Mouse (Mus musculus) E14TG2a.4 (cell line): ENCODE data around the gene Odaph.

Experiments used
- H3K27me3 ChIP-seq: 2 replicates; pipeline ENCODE4 v1.6.1; 2014; ENCODE audit warnings: low read length, control low read depth; ENCODE audit not compliant: insufficient read depth
- H3K36me3 ChIP-seq: 2 replicates; pipeline ENCODE4 v1.6.1; 2014; ENCODE audit warnings: low read length, control low read depth; ENCODE audit not compliant: insufficient read depth
- H3K4me1 ChIP-seq: replicated peaks from 2 replicates; pipeline ENCODE4 v1.6.1; 2014; ENCODE audit warnings: low read depth, low read length, control low read depth
- H3K4me3 ChIP-seq: replicated peaks from 2 replicates; pipeline ENCODE4 v1.5.1; 2014; ENCODE audit warnings: mild to moderate bottlenecking, low read length
- H3K9me3 ChIP-seq: 2 replicates; pipeline ENCODE4 v1.6.1; 2014; ENCODE audit warnings: low read length, control low read depth
- CTCF ChIP-seq: conservative IDR thresholded peaks from 2 replicates; pipeline ENCODE4 v1.5.1; 2014; ENCODE audit warnings: low read length
- NANOG ChIP-seq: IDR thresholded peaks from 2 replicates; pipeline ENCODE4 v1.6.1; 2014; ENCODE audit warnings: borderline replicate concordance, low read length, mixed read lengths
- POU5F1 ChIP-seq: IDR thresholded peaks from 2 replicates; pipeline ENCODE4 v1.6.1; 2014; ENCODE audit warnings: low read length, borderline replicate concordance

Odaph gene

DNA sequence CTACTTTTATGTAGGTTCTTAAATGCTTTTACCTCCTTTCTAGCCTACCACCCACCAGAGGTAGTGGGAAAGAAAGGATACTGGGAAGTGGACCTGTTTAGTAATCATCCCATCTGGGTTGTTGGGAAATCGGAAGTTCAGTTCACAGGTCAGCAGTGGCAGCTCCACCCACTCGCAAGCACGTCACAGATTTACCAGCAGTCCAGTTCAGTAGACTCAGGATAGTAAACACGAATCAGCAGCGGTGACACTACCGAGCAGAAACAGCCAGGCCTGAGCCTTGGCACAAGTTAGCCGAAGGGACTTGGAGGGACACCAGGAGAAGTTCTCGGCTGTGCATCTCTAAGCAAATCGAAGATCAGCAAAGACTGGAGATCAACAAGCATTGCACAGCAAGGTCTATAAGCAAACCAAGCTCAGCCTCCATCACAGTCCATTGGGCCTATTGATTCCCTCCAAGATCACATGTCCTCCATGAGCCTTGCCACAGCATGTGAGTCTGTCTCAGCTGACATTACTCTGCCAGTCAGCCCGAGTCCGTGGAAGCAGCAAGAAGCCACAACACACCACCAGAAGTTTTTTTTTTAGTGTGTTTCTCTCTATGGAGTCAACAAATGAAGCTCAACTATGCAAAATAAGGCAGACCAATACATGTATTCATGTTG, 6.0 kb upstream of the Odaph start:
- Histone ChIP-seq H3K36me3 (no peaks in the 10 kb centered on the region), H3K4me1 (peaks cover 5% of the 10 kb centered on the region), H3K4me3 (no peak overlapping the region), H3K27me3 (no peaks in the 10 kb centered on the region), H3K9me3 (peaks cover 25% of the 10 kb centered on the region)
- TF ChIP-seq POU5F1 (no peak), NANOG (no peak), CTCF (no peak)

DNA sequence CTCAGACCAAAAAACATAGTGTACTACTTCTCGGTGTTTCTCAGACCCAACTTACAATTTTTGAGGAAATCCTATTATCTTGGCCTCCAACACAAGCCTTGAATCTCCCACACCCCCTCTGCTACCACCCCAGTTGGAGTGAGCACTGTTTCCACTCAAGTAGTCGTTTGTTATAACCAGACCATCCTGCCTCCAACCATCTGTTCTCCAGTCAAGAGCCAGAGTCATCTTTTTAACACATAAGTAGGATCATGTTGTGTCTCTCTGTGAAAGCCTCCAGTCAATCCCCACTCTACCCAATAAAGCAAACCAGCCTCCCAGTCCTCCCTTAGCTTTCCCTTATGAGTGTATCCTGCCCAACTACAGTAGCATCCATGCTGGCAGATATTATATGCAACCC, 3.8 kb upstream of the Odaph start:
- Histone ChIP-seq H3K9me3 (peaks cover 35% of the 10 kb centered on the region), H3K4me1 (peaks cover 8% of the 10 kb centered on the region), H3K4me3 (no peak overlapping the region), H3K27me3 (no peaks in the 10 kb centered on the region), H3K36me3 (no peaks in the 10 kb centered on the region)
- no peak for TF ChIP-seq CTCF
- no peak for TF ChIP-seq POU5F1
- TF ChIP-seq NANOG: no peak

DNA sequence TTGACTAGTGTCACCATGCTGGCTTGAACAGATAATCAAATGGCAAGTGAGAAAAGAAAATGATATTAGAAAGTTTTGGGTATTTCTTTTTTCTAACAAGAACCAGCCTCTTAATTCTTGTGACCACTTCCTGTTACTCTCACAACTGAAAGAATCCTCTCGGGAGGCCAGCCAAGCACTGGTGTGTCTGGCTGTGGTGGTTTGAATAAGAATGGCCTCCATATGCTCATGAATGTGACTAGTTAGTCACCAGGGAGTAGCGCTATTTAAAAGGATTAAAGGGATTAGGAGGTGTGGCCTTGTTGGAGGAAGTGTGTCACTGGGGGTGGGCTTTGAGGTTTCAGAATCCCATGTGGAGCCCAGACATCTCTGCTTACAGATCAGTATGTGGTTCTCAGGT, 1.6 kb upstream of the Odaph start:
- peaks cover 35% of the 10 kb centered on the region for H3K9me3 ChIP-seq
- no peak overlapping the region for H3K4me3 ChIP-seq
- no peaks in the 10 kb centered on the region for H3K27me3 ChIP-seq
- H3K36me3 ChIP-seq: no peaks in the 10 kb centered on the region
- no peak for TF ChIP-seq NANOG
- no peak for TF ChIP-seq POU5F1
- TF ChIP-seq CTCF: no peak
- peaks cover 12% of the 10 kb centered on the region for H3K4me1 ChIP-seq

DNA sequence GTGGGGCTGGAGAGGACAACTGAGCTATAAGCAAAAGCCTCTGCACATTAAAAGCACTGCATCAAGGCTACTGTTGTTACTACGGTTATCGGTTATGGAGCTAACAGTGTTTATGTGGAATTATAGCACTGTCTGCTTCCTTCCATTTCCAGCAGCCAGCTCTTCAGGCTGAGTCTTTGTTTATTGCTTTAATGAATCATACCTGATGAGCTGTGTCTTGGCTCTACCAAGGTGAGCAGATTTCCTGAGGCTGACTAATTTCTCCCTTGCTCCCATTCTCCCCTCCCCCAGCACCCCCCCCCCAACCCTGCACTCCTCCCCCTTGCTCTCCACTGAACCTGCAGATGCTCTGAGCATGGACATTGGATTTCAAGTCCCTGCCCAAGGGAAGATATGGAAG, 524 bp downstream of the Odaph start:
- peaks cover 26% of the 10 kb centered on the region for H3K4me1 ChIP-seq
- no peak overlapping the region for H3K4me3 ChIP-seq

DNA sequence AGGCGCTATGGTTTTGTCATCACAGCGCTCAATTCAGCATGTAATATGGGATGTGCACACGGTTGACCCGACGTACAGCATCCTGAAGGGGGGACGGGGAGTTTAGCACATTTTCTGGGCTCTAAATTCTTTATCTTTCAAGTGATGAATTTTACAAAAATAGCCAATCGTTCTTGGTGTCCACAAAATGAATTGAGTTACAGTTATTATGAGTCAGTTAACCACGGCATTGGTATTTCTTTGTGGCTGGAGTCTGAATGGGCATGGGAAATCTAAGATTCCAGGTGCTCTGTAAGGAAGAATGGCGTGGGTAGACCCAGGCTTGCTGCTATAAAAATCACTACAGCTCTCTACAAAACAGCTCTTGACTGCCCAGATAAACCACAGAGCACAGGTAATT, 2.0 kb downstream of the Odaph start:
- H3K36me3 ChIP-seq: no peaks in the 10 kb centered on the region
- H3K27me3 ChIP-seq: no peaks in the 10 kb centered on the region
- TF ChIP-seq NANOG: no peak
- TF ChIP-seq POU5F1: no peak
- TF ChIP-seq CTCF: no peak
- no peak overlapping the region for H3K4me3 ChIP-seq
- H3K4me1 ChIP-seq: peaks cover 36% of the 10 kb centered on the region
- H3K9me3 ChIP-seq: peaks cover 33% of the 10 kb centered on the region

More for the DNA sequence above, 524 bp downstream of the Odaph start:
- no peaks in the 10 kb centered on the region for H3K36me3 ChIP-seq
- peaks cover 25% of the 10 kb centered on the region for H3K9me3 ChIP-seq
- no peak for TF ChIP-seq CTCF
- TF ChIP-seq NANOG: no peak
- TF ChIP-seq POU5F1: no peak
- H3K27me3 ChIP-seq: no peaks in the 10 kb centered on the region

DNA sequence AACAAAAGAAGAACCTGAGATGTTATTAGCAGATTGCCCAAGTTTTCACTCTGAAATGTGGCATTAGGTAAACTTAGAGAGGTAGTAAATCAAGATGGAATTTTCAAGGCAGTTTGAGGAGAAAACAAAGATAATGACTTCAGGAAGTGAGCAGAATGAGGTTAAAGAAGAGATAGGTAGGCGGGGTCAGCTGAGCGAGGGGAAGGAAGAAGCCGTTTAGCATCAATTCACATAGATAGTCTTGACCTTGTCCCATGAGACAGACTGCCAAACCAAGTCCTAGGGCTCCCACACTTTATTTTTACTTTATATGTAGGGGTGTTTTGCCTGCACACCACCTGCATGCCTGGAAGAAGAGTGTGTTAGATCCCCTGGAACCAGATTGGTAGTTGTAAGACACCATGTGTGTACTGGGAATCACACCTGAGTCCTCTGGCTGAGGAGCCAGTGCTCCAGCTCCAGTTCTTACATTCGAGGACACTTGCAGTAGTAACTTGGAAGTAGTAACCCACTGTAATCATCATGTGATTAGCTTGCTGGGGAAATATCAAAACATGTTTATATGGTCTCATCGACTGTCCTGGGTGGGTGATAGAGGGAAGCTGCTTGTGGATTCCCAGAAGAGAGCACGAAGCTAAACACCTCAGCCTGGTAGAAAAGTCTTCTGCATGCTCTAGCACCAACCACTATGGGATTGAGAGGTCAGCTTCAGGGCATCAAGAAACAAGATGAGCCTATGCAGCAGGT, 4.1 kb downstream of the Odaph start:
- no peak overlapping the region for H3K4me3 ChIP-seq

DNA sequence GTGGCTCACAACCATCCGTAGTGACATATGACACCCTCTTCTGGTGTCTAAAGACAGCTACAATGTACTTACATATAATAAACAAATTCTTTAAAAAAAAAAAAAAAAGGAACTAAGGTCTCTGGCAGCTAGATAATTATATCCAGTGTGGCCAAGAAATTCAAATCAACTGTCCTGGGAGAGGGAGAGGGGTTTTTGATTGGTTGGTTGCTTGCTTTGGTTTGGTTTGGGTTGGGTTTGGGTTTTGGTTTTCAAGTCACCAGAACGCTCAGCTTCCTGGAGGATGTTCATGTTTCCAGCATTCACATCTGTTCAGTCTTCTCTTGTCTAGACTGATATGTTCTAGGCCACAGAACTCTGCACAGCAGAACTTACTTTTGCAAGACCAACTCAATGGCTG, 5.8 kb downstream of the Odaph start:
- H3K27me3 ChIP-seq: no peaks in the 10 kb centered on the region
- no peak overlapping the region for H3K4me3 ChIP-seq
- H3K36me3 ChIP-seq: no peaks in the 10 kb centered on the region
- H3K9me3 ChIP-seq: peaks cover 8% of the 10 kb centered on the region; the same call in 1 of the 2 replicates
- TF ChIP-seq POU5F1: no peak
- TF ChIP-seq NANOG: no peak
- TF ChIP-seq CTCF: no peak
- peaks cover 37% of the 10 kb centered on the region for H3K4me1 ChIP-seq

More for the DNA sequence above, 4.1 kb downstream of the Odaph start:
- TF ChIP-seq CTCF (no peak), POU5F1 (no peak), NANOG (no peak)
- Histone ChIP-seq H3K36me3 (no peaks in the 10 kb centered on the region), H3K27me3 (no peaks in the 10 kb centered on the region), H3K9me3 (peaks cover 17% of the 10 kb centered on the region), H3K4me1 (peaks cover 45% of the 10 kb centered on the region)

DNA sequence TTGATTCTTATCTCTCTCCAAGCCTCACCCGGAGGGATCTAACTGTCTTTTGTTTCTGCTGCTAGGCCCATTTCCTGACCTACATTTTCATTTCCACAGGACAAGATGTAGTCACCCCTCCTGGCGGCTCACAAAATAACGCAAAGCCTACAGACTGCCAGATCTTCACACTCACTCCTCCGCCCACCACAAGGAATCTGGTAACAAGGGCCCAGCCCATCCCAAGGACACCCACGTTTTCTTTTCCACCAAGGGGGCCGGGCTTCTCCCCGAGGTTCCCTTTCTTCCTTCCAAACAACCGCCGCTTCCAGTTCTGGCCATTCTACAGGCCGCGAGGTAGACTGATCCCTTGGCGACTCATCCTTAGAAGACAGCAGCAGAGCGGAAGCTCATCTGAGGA, 7.3 kb downstream of the Odaph start:
- TF ChIP-seq POU5F1 (no peak), NANOG (no peak), CTCF (no peak)
- H3K4me3 ChIP-seq: peak overlapping the region; percentile 30
- peaks cover 37% of the 10 kb centered on the region for H3K4me1 ChIP-seq
- peaks cover 21% of the 10 kb centered on the region for H3K9me3 ChIP-seq
- no peaks in the 10 kb centered on the region for H3K36me3 ChIP-seq
- no peaks in the 10 kb centered on the region for H3K27me3 ChIP-seq
